8 mouse cellular contexts compared by ENCODE assay signal in the genomic region with DNA sequence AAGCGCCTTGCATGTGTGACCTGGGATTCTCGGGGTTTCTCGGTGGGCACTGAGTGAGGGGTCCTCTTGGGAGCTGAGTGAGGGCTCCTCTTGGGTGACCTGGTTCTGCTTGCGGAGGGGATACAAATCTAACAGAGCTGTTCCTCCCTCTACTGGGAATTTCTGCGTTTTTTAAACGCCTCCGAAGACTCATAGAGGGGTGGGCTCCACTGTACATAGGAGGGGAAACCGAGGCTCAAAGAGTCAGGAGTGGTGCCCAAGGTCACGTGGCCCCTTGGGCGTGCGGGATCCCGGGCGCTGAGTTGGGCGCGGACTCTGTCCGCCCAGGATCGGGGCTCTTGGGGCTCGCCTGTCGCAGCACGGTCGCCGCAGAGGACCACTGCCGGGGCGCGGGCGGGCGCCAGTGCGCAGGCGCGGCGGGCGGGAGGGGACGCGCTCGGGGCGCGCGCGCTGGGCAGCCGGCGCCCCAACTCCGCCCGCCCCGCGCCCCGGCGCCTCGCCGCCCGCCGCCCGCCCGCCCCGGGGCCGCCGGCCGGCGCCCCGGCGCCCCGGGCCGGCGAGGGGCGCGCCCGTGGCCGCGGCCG. TPM values are rescaled to one million over a fixed set of nuclear protein-coding genes. Genes with fewer than 3 reads are reported as not detected.
DNase-seq lines count a peak whose midpoint lies in the region; ATAC-seq and TF ChIP-seq lines count a peak whose summit lies in the region.

Adcy1 (plus strand) TSS at position 489 of the 584 bp plus-strand sequence.

- H3K36me3 ChIP-seq in ES-Bruce4 (ENCODE audit: control insufficient read depth, insufficient read depth, low read length, poor library complexity, severe bottlenecking): no peaks in the 10 kb centered on the region
- no peaks in the 10 kb centered on the region for H3K36me3 ChIP-seq in hindbrain, postnatal 0 days (ENCODE audit: insufficient read depth, low read length)

- peak; percentile 50 for ATAC-seq in hindbrain, postnatal 0 days
- ATAC-seq in erythroblast, adult 5-6 weeks (replicated peaks; ENCODE audit: low FRiP score, poor library complexity, severe bottlenecking): no peak

- peak in 1 of 2 experiments; percentile 61 for DNase-seq in frontal cortex, adult 2 months (ENCODE audit: extremely low spot score in 1 of 2, low spot score in 1 of 2)
- DNase-seq in frontal cortex, postnatal 25 days (ENCODE audit: low spot score in 2 of 2): no peak
- DNase-seq in embryo, embryonic 11 days: peak; percentile 73
- peak; percentile 77 for DNase-seq in hindbrain, postnatal 0 days (ENCODE audit: low spot score)
- DNase-seq in liver: peak; percentile 10
- DNase-seq in right cerebral cortex, postnatal 25 days: peak; percentile 67

- peak within 1 kb of the TSS; percentile 89 for H3K4me2 ChIP-seq in hindbrain, postnatal 0 days (ENCODE audit: low read depth, low read length)

- peaks cover 10% of the 10 kb centered on the region for H3K27me3 ChIP-seq in ES-Bruce4 (ENCODE audit: control insufficient read depth, insufficient read depth, low read length, poor library complexity, severe bottlenecking)
- H3K27me3 ChIP-seq in hindbrain, postnatal 0 days (ENCODE audit: insufficient read depth, low read length): no peaks in the 10 kb centered on the region

- H3K4me3 ChIP-seq in ES-Bruce4 (ENCODE audit: low read depth, low read length): peak within 1 kb of the TSS; percentile 86
- H3K4me3 ChIP-seq in hindbrain, postnatal 0 days (ENCODE audit: low read length): peak within 1 kb of the TSS; percentile 71

- no peak for TF ChIP-seq EP300 in ES-Bruce4 (IDR thresholded peaks at IDR 0.05; ENCODE audit: insufficient read depth, low read depth, low read length)

- H3K27ac ChIP-seq in ES-Bruce4 (ENCODE audit: insufficient read depth, low read length): no peak within 1 kb of the TSS
- H3K27ac ChIP-seq in hindbrain, postnatal 0 days: peak within 1 kb of the TSS; percentile 71

- under 1% methylated on average over 31 of the region's 69 CpGs for WGBS in hindbrain, postnatal 0 days

- peaks cover 6% of the 10 kb centered on the region for H3K4me1 ChIP-seq in ES-Bruce4 (ENCODE audit: control insufficient read depth, insufficient read depth, low read length)
- H3K4me1 ChIP-seq in hindbrain, postnatal 0 days (ENCODE audit: insufficient read depth, low read length): peaks cover 2% of the 10 kb centered on the region

- no peak for TF ChIP-seq POLR2A in ES-Bruce4 (IDR thresholded peaks at IDR 0.05; ENCODE audit: insufficient read depth, low read length)

- no peaks in the 10 kb centered on the region for H3K9me3 ChIP-seq in ES-Bruce4 (replicated peaks; ENCODE audit: control insufficient read depth, insufficient read depth, low read length, poor library complexity, severe bottlenecking)
- no peaks in the 10 kb centered on the region for H3K9me3 ChIP-seq in hindbrain, postnatal 0 days (ENCODE audit: low read length)

- H3K9ac ChIP-seq in ES-Bruce4 (ENCODE audit: low read depth, poor library complexity, severe bottlenecking): peak within 1 kb of the TSS; percentile 84
- peak within 1 kb of the TSS; percentile 76 for H3K9ac ChIP-seq in hindbrain, postnatal 0 days (replicated peaks; ENCODE audit: low read length)

- TF ChIP-seq CTCF in ES-Bruce4 (IDR thresholded peaks at IDR 0.05; ENCODE audit: low read depth, low read length): no peak
- TF ChIP-seq CTCF in hindbrain, postnatal 0 days (IDR thresholded peaks at IDR 0.05; ENCODE audit: low read depth): no peak

RNA-seq across cellular contexts. Expression of gene Adcy1, which starts in this region (rescaled TPM):
- 93.6 and 108 TPM in 2 replicates for polyA plus RNA-seq in frontal cortex, adult 2 months (2012; rRNA removed)
- 5.7 and 6.2 TPM in 2 replicates for polyA plus RNA-seq in ES-Bruce4 (2011; ENCODE audit: insufficient read depth, insufficient read length, low read depth, missing spikeins)
- 182 TPM in 2 replicates for total RNA-seq in hindbrain, postnatal 0 days (2014; rRNA removed)
- 14.4 and 14.9 TPM in 2 replicates for polyA plus RNA-seq in hindbrain, postnatal 0 days (2015; fragmentation: Nextera tagmentation; extraction: Ambion mirVana)
- total RNA-seq in erythroblast, adult 5-6 weeks (2015; ENCODE audit: low replicate concordance): not detected in 2 replicates
- total RNA-seq in erythroblast, adult 5-6 weeks (2017; ENCODE audit: low replicate concordance): not detected in 2 replicates

Comparison
In these comparisons a context has a peak if more than half of its experiments do, and no peak if none do; other contexts are left out.
1. RNA of gene Adcy1 (total RNA-seq): 182 TPM in hindbrain, postnatal 0 days; not detected in erythroblast, adult 5-6 weeks; every median in the first group is over 100 times any median in the second.
2. DNase-seq: peak in embryo, embryonic 11 days (single experiment), hindbrain, postnatal 0 days (single experiment), liver (single experiment) and right cerebral cortex, postnatal 25 days (single experiment); none in frontal cortex, postnatal 25 days (0 of 2).